Mouse (Mus musculus) limb, embryonic 13.5 days (tissue): ENCODE results near the gene Frs3. TPM values are rescaled to one million over a fixed set of nuclear protein-coding genes. Genes with fewer than 3 reads are reported as not detected.
A peak's percentile ranks its signal among the peaks of the same experiment; 100 is the strongest.

Source experiments
- ATAC-seq: fragments of 200-750 bp; cut with Nextera tagmentation; 2 replicates; pipeline ENCODE4 v1.8.0; 2017; ENCODE audit warnings: low read depth, moderate number of reproducible peaks, moderate TSS enrichment; ENCODE audit not compliant: low FRiP score
- H3K27ac ChIP-seq: fragments of 300-500 bp; sonication (generic); 2 replicates; pipeline ENCODE4 v1.5.1; 2015; ENCODE audit warnings: inconsistent platforms, mild to moderate bottlenecking, moderate library complexity
- H3K27me3 ChIP-seq: fragments of 300-500 bp; sonication (generic); 2 replicates; pipeline ENCODE4 v1.6.1; 2015; ENCODE audit warnings: mild to moderate bottlenecking, inconsistent platforms
- H3K36me3 ChIP-seq: fragments of 300-500 bp; sonication (generic); 2 replicates; pipeline ENCODE4 v1.6.1; 2015; ENCODE audit warnings: inconsistent platforms, mild to moderate bottlenecking, moderate library complexity
- H3K4me1 ChIP-seq: fragments of 300-500 bp; sonication (generic); 2 replicates; pipeline ENCODE4 v1.6.1; 2015; ENCODE audit warnings: inconsistent platforms
- H3K4me2 ChIP-seq: fragments of 300-500 bp; sonication (generic); replicated peaks from 2 replicates; pipeline ENCODE4 v1.6.1; 2015; ENCODE audit warnings: inconsistent platforms, mild to moderate bottlenecking, moderate library complexity
- H3K4me3 ChIP-seq: fragments of 300-500 bp; sonication (generic); 2 replicates; pipeline ENCODE4 v1.5.1; 2015; ENCODE audit warnings: moderate library complexity, mild to moderate bottlenecking, inconsistent platforms
- H3K9ac ChIP-seq: fragments of 300-500 bp; sonication (generic); 2 replicates; pipeline ENCODE4 v1.6.1; 2015; ENCODE audit warnings: mild to moderate bottlenecking, inconsistent platforms
- H3K9me3 ChIP-seq: fragments of 300-500 bp; sonication (generic); 2 replicates; pipeline ENCODE4 v1.6.1; 2016; ENCODE audit warnings: inconsistent platforms
- WGBS: fragments of 180-500 bp; shearing (Covaris S2); methylation state at CpG from one replicate; pipeline ENCODE4 v1.1.7; 2015; 5-methylcytosine and 5-hydroxymethylcytosine counted together
- polyA plus RNA-seq: library from polyadenylated mRNA; unstranded; fragments of >200 nt; fragmentation: Nextera tagmentation; extraction: Ambion mirVana; gene quantifications from 2 replicates; pipeline ENCODE4 v1.2.1, GENCODE M21; 2015

Frs3 gene
- polyA plus RNA-seq, 1 experiment from 2014 or later, result 6.3 TPM

DNA sequence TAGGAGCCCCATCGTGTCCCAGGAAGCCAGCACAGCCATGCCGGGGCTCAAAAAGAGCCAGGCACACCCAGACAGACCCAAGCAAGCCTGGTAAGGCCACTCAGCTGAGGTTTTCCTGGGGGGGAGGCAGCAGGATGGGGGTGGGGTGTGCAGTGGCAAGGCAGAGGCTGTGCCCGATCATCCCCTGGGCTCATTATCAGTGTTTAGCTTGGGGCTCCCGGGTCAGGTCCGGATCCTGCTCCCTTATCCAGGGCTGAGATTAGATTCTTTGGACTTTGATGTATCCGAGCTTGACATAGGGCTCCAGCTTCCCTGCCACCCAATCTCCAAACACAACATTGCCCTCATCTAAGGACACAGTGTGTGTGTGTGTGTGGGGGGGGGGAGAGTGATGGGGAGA is 23.1 kb downstream of the Frs3 start:
- Histone ChIP-seq H3K9ac (no peak overlapping the region), H3K4me1 (no peaks in the 10 kb centered on the region; the same call in 1 of the 2 replicates), H3K4me3 (no peak overlapping the region), H3K27ac (no peak overlapping the region), H3K9me3 (no peaks in the 10 kb centered on the region), H3K36me3 (no peaks in the 10 kb centered on the region), H3K4me2 (no peak overlapping the region), H3K27me3 (no peaks in the 10 kb centered on the region)
- no peak for ATAC-seq
- WGBS, result 77% methylated on average over 6 of the region's 6 CpGs

DNA sequence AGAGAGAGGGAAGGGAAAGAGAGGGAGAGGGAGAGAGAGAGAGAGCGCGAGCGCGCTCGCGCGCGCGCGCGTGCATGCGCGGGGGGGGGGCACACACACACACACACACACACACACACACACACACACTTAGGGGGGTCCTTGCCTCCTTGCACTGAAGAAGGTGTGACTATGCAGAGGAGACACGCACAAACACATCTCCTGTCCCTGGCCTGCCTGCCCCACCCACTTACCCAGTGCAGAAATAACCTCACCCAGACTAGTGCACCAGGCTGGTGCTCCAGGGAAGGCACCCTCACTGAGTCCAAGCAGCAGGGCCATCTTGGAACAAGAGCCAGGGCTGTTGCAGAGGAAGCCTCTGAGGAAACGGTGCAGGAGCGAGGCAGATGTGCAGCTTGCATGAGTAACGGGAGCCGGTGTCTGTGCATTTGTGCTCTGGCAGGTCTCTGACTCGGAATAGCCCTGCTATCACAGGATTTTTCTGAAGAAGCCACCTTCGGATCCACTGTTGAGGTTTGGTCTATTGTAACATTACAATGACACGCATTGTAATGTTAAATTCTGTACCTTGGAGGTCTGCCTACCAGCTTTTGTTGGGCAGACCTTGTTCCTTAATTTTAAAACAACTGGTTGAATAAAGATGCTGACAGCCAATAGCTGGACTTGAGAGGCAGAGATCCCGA is 24.2 kb downstream of the Frs3 start:
- Histone ChIP-seq H3K9ac (no peak overlapping the region), H3K27ac (no peak overlapping the region), H3K4me1 (no peaks in the 10 kb centered on the region; the same call in 1 of the 2 replicates), H3K9me3 (no peaks in the 10 kb centered on the region), H3K4me2 (no peak overlapping the region), H3K27me3 (no peaks in the 10 kb centered on the region), H3K36me3 (no peaks in the 10 kb centered on the region), H3K4me3 (no peak overlapping the region)
- 67% methylated on average over 9 of the region's 22 CpGs for WGBS
- no peak for ATAC-seq

DNA sequence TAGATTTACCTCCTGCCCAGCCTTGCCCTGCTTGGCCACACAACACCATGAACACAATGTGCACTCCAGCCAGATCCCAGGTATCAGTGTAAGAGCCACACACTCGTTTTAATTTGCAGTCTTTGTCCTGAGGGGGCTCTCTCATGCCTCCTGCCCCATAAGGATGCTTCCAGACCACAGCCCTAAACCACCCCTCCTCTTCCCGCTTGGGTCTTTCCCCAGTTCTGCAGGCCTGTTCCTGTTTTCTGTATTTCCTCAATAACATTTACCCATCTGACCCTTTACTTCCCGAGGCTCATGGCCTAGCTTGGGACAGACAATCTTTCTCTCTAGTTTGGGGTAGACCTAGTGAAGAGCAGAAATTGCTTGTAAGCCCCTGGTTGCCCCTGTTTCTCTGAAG is 26.2 kb downstream of the Frs3 start:
- WGBS, result 59% methylated on average over 3 of the region's 3 CpGs
- no peaks in the 10 kb centered on the region for H3K27me3 ChIP-seq
- H3K27ac ChIP-seq, result no peak overlapping the region
- no peak overlapping the region for H3K4me2 ChIP-seq
- no peak overlapping the region for H3K4me3 ChIP-seq
- H3K9ac ChIP-seq, result no peak overlapping the region
- no peaks in the 10 kb centered on the region for H3K9me3 ChIP-seq
- no peaks in the 10 kb centered on the region; the same call in 1 of the 2 replicates for H3K4me1 ChIP-seq
- no peaks in the 10 kb centered on the region for H3K36me3 ChIP-seq
- ATAC-seq, result no peak

- Histone ChIP-seq H3K4me2 (no peak overlapping the region), H3K27me3 (no peaks in the 10 kb centered on the region), H3K36me3 (no peaks in the 10 kb centered on the region), H3K9me3 (no peaks in the 10 kb centered on the region), H3K9ac (no peak overlapping the region), H3K4me1 (no peaks in the 10 kb centered on the region), H3K27ac (no peak overlapping the region), H3K4me3 (no peak overlapping the region)
- no peak for ATAC-seq
- 85% methylated on average over 4 of the region's 4 CpGs for WGBS
Observed at GRCm38 (mm10) chr17:47721183-47721582, 32.4 kb downstream of the Frs3 start.

DNA sequence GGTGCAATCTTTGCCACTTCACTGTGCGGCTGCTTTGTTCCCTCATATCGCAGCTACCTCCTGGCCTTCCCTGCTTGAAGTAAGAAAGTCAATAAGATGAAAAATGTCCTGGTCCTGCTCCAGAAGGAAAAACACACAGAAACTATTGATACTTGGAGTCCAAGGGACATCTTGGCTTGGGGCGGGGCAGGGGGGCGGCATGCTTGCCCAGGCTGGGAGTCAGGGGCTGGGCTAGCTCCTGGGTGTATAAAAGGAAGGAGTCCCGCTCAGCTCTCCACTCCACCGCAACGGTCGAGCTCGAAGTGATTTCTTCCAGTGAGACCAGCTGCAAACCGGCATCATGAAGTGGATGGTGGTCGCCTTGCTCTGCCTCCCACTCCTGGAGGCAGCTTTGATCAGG is 37.7 kb downstream of the Frs3 start, which contains the start of gene Pgc:
Gene Pgc (plus strand): TSS at position 277 of the 400 bp plus-strand sequence.
- H3K27ac ChIP-seq, result no peak within 1 kb of the TSS
- H3K9ac ChIP-seq, result no peak within 1 kb of the TSS
- no peaks in the 10 kb centered on the region for H3K36me3 ChIP-seq
- H3K9me3 ChIP-seq, result no peaks in the 10 kb centered on the region
- no peak within 1 kb of the TSS for H3K4me2 ChIP-seq
- H3K4me1 ChIP-seq, result no peaks in the 10 kb centered on the region
- 74% methylated on average over 11 of the region's 11 CpGs for WGBS
- no peaks in the 10 kb centered on the region for H3K27me3 ChIP-seq
- no peak for ATAC-seq
- no peak within 1 kb of the TSS for H3K4me3 ChIP-seq

GRCm38 (mm10) chr17:47730633-47731575 is 42.1 kb downstream of the Frs3 start:
- H3K27me3 ChIP-seq, result no peaks in the 10 kb centered on the region
- no peaks in the 10 kb centered on the region for H3K4me1 ChIP-seq
- H3K27ac ChIP-seq, result no peak overlapping the region
- H3K4me2 ChIP-seq, result no peak overlapping the region
- H3K4me3 ChIP-seq, result no peak overlapping the region
- no peaks in the 10 kb centered on the region for H3K36me3 ChIP-seq
- WGBS, result 60% methylated on average over 24 of the region's 24 CpGs
- ATAC-seq, result no peak
- H3K9me3 ChIP-seq, result no peaks in the 10 kb centered on the region
- H3K9ac ChIP-seq, result no peak overlapping the region

- Histone ChIP-seq H3K4me2 (no peak overlapping the region), H3K27me3 (no peaks in the 10 kb centered on the region), H3K9me3 (no peaks in the 10 kb centered on the region), H3K27ac (no peak overlapping the region), H3K36me3 (no peaks in the 10 kb centered on the region), H3K4me3 (no peak overlapping the region), H3K4me1 (peaks cover 21% of the 10 kb centered on the region), H3K9ac (no peak overlapping the region)
- WGBS, result 71% methylated on average over 14 of the region's 14 CpGs
- no peak for ATAC-seq
Observed at GRCm38 (mm10) chr17:47735553-47736100, 46.8 kb downstream of the Frs3 start.

GRCm38 (mm10) chr17:47736856-47737255 is 48.0 kb downstream of the Frs3 start, which contains the start of gene Tfeb:
Gene Tfeb, plus strand, starts transcription at chr17:47737030.
- H3K4me3 ChIP-seq, result peak within 1 kb of the TSS; percentile 82
- H3K4me2 ChIP-seq, result peak within 1 kb of the TSS; percentile 95
- peaks cover 21% of the 10 kb centered on the region for H3K4me1 ChIP-seq
- peak within 1 kb of the TSS; percentile 79 for H3K9ac ChIP-seq
- peak within 1 kb of the TSS; percentile 80 for H3K27ac ChIP-seq
- no peaks in the 10 kb centered on the region for H3K36me3 ChIP-seq
- peak; percentile 72 for ATAC-seq
- H3K9me3 ChIP-seq, result no peaks in the 10 kb centered on the region
- under 1% methylated on average over 45 of the region's 47 CpGs for whole genome bisulfite sequencing
- H3K27me3 ChIP-seq, result peaks cover 7% of the 10 kb centered on the region; the same call in 1 of the 2 replicates

GRCm38 (mm10) chr17:47737271-47738065 is 48.6 kb downstream of the Frs3 start:
- Histone ChIP-seq H3K9ac (peak overlapping the region; percentile 79), H3K27ac (peak overlapping the region; percentile 80), H3K4me1 (peaks cover 21% of the 10 kb centered on the region), H3K4me3 (peak overlapping the region; percentile 82), H3K36me3 (no peaks in the 10 kb centered on the region), H3K27me3 (peaks cover 8% of the 10 kb centered on the region; the same call in 1 of the 2 replicates), H3K9me3 (no peaks in the 10 kb centered on the region), H3K4me2 (peak overlapping the region; percentile 95)
- under 1% methylated on average over 46 of the region's 60 CpGs for WGBS
- peak; percentile 90 for ATAC-seq

GRCm38 (mm10) chr17:47738066-47738878 is 49.4 kb downstream of the Frs3 start:
- under 1% methylated on average over 52 of the region's 61 CpGs for WGBS
- H3K9ac ChIP-seq, result peak overlapping the region; percentile 79
- no peaks in the 10 kb centered on the region for H3K36me3 ChIP-seq
- H3K4me1 ChIP-seq, result peaks cover 21% of the 10 kb centered on the region
- H3K27me3 ChIP-seq, result peaks cover 8% of the 10 kb centered on the region; the same call in 1 of the 2 replicates
- ATAC-seq, result peak; percentile 48
- H3K27ac ChIP-seq, result peak overlapping the region; percentile 80
- peak overlapping the region; percentile 95 for H3K4me2 ChIP-seq
- H3K4me3 ChIP-seq, result peak overlapping the region; percentile 82
- no peaks in the 10 kb centered on the region for H3K9me3 ChIP-seq
